Mouse (Mus musculus) embryonic facial prominence, embryonic 10.5 days (tissue): ENCODE results near the gene Dhx38. TPM values are rescaled to one million over a fixed set of nuclear protein-coding genes. Genes with fewer than 3 reads are reported as not detected.

Source experiments
- DNase-seq: peaks from one replicate; pipeline ENCODE4 v3.0.0-alpha.2; 2017; ENCODE audit warnings: low spot score
- H3K27ac ChIP-seq: fragments of 300-500 bp; sonication (generic); replicated peaks from 2 replicates; pipeline ENCODE4 v1.5.1; 2016; ENCODE audit warnings: mild to moderate bottlenecking
- H3K27me3 ChIP-seq: fragments of 300-500 bp; sonication (generic); replicated peaks from 2 replicates; pipeline ENCODE4 v1.6.1; 2016; ENCODE audit warnings: low read depth, mild to moderate bottlenecking; ENCODE audit not compliant: poor library complexity, severe bottlenecking
- H3K36me3 ChIP-seq: fragments of 300-500 bp; sonication (generic); replicated peaks from 2 replicates; pipeline ENCODE4 v1.6.1; 2016; ENCODE audit warnings: mild to moderate bottlenecking, moderate library complexity
- H3K4me1 ChIP-seq: fragments of 300-500 bp; sonication (generic); 2 replicates; pipeline ENCODE4 v1.6.1; 2016
- H3K4me3 ChIP-seq: fragments of 300-500 bp; sonication (generic); 2 replicates; pipeline ENCODE4 v1.5.1; 2016; ENCODE audit warnings: mild to moderate bottlenecking, moderate library complexity
- H3K9me3 ChIP-seq: fragments of 300-500 bp; sonication (generic); 2 replicates; pipeline ENCODE4 v1.6.1; 2016; ENCODE audit warnings: mild to moderate bottlenecking
- WGBS: fragments of 180-500 bp; shearing (Covaris S2); methylation state at CpG from one replicate; pipeline ENCODE4 v1.1.7; 2016; 5-methylcytosine and 5-hydroxymethylcytosine counted together
- polyA plus RNA-seq: library from polyadenylated mRNA; unstranded; fragments of >200 nt; fragmentation: Nextera tagmentation; extraction: Ambion mirVana; gene quantifications from 2 replicates; pipeline ENCODE4 v1.2.1, GENCODE M21; 2016

Gene Dhx38
- polyA plus RNA-seq: 40.2 and 41.7 TPM in 2 replicates

DNA sequence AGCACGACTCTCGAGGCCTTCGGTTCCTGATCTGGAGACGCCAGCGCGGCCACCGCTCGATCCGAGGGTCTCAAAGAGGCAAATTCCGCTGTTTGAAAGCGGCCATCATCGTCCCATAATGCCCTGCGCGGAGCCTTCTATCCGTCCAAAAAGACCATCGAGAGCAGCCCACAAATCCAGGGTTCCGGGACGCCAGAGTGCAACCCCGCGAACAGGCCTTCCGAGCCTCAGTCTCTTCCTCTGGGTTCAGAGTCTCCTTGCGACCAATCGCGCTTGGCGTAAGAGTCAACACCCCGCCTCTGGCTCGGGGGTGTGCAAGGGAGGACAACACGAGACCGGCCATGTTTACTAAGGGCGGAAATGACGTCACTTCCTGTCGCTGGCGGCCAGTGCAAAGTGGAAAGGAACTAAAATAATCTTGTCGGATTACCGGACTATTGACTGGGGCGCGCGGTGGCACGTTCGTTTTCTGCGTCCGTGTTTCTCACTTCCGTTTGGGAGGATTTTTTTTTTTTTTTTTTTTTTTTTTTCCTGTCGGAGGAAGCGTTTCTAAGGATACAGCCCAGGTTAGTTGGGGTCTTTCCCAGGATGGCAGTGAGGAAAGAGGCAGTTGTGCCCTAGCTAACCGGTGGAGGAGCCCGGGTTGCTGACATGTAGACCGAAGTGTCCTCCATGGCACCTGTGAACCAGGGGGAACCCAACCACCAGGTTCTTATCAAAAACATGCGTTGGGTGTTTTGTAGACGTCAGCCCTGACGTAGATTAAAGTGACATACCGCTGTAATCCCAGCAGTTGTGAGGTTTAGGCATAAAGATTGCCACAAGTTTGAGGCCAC, at the start of gene Dhx38, which contains the start of gene Txnl4b:
Gene Dhx38 (minus strand): TSS at position 364 of the 836 bp plus-strand sequence.
Gene Txnl4b (plus strand): TSS at position 395 of the 836 bp plus-strand sequence.
- under 1% methylated on average over 52 of the region's 52 CpGs for WGBS
- H3K4me1 ChIP-seq: peaks cover 20% of the 10 kb centered on the region
- H3K4me3 ChIP-seq: peak within 1 kb of the TSS; percentile 88
- no peaks in the 10 kb centered on the region for H3K27me3 ChIP-seq
- H3K36me3 ChIP-seq: peaks cover 41% of the 10 kb centered on the region
- DNase-seq: peak; percentile 96
- H3K9me3 ChIP-seq: no peaks in the 10 kb centered on the region
- H3K27ac ChIP-seq: peak within 1 kb of the TSS; percentile 92

DNA sequence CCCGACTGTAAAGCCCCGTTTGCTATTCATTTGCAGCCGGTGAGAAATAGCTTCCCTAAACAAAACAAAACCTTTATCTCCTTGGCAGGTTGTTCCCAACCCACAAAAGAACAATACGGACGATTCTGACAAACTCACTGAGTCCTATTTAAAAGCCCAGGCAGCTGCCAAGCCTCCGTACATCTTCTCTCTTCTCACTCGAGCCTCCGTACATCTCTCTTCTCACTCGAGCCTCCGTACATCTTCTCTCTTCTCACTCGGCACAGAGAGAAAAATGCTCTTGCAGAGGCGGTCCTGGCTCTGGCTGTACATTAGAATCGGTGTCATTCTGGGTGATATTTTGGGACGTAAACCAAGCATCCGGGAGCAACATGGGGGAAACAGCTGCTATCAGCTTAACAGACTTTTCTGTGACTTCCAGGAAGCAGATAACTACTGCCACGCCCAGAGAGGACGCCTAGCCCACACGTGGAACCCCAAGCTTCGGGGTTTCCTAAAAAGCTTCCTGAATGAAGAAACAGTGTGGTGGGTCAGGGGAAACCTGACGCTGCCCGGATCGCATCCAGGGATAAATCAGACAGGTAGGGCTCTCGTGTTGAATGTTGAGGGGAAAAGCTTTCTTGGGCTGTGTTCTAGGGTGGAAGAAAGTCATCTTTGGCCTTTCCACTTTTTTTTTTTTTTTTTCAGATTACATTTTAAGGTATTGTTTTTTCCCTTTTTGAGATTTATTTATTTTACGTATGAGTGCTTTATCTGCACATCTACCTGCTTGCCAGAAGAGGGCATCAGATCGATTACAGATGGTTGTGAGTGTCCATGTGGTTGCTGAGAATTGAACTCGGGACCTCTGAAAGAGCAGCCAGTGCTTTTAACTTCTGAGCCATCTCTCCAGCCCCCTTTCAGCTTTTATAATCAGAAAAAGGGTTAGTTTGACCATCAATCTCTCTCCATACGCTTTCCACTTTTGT, 48.9 kb upstream of the Dhx38 start, which contains the start of gene Pkd1l3:
Gene Pkd1l3 (plus strand): TSS at position 275 of the 968 bp plus-strand sequence.
- WGBS: 65% methylated on average over 27 of the region's 27 CpGs

DNA sequence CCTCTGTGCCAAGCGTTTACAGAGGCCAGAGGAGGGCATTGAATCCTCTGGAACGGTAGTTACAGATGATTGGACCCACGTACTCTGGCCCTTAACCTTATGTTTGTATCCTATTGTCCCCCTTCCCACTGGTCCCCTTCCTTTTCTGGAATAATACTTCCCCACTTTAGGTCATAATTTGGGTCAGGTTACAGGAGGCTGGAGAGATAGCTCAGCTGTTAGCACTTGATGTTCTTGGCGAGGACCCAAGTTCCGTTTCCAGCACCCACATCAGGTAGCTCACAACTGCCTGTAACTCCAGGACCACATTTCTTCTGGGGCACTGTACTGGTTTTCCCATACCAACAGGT, 43.5 kb upstream of the Dhx38 start:
- DNase-seq: no peak
- 21% methylated on average over 5 of the region's 5 CpGs for WGBS
- H3K27me3 ChIP-seq: no peaks in the 10 kb centered on the region

More for the DNA sequence above, 48.9 kb upstream of the Dhx38 start, which contains the start of gene Pkd1l3:
- no peak for DNase-seq
- Histone ChIP-seq H3K4me1 (peaks cover under 1% of the 10 kb centered on the region; the same call in 1 of the 2 replicates), H3K27me3 (no peaks in the 10 kb centered on the region), H3K36me3 (no peaks in the 10 kb centered on the region), H3K27ac (no peak within 1 kb of the TSS), H3K9me3 (no peaks in the 10 kb centered on the region), H3K4me3 (peak within 1 kb of the TSS; percentile 11; the same call in 1 of the 2 replicates)

DNA sequence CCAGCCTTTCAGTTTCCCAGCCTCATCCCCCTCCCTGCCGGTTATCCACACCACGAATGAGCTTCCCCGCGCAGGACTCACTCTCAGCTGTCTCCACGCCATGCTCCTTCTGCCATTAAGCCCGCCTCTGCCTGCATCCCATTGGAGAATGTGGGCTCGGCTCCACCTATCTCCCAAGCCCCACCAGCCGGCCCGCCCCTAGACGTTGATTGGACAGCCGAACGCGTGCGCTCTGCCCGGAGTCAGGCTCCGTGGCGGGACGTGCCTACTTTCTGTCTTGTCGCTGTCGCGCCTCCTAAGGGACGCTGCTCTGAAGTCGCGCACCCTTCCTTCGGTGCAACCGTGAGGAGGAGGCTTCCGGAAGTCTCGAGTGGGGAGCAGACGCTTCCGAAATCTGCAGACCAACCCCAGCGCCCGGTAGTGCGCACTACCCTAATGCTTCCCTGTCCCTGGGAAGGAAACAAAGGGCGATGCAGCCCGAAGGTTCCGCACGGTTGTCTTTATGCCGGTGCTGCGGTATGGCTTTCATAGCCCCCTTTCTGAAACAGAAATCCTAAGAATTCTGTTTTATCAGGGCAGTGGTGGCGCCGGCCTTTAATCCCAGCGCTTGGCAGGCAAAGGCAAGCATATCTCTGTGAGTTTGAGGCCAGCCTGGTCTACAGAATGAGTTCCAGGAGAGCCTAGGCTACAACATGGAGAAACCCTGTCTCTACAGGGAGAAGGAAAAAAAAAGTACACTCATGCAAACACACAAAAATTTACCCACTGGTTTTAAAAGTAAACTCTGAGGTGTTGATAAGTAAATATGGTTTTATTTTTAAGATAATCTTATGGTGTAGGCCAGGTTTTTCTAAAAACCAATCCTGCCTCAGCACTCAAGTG, 42.9 kb upstream of the Dhx38 start, which contains the start of gene Dhodh:
Gene Dhodh (minus strand): TSS at position 403 of the 882 bp plus-strand sequence.
- H3K4me1 ChIP-seq: peaks cover 19% of the 10 kb centered on the region
- H3K27ac ChIP-seq: peak within 1 kb of the TSS; percentile 92
- DNase-seq: peak; percentile 96
- peaks cover 24% of the 10 kb centered on the region for H3K36me3 ChIP-seq
- H3K9me3 ChIP-seq: no peaks in the 10 kb centered on the region
- no peaks in the 10 kb centered on the region for H3K27me3 ChIP-seq
- WGBS: under 1% methylated on average over 42 of the region's 42 CpGs
- peak within 1 kb of the TSS; percentile 75 for H3K4me3 ChIP-seq

More for the DNA sequence above, 43.5 kb upstream of the Dhx38 start:
- Histone ChIP-seq H3K9me3 (no peaks in the 10 kb centered on the region), H3K4me3 (peak overlapping the region; percentile 75), H3K27ac (peak overlapping the region; percentile 92), H3K4me1 (peaks cover 19% of the 10 kb centered on the region), H3K36me3 (peaks cover 18% of the 10 kb centered on the region)

DNA sequence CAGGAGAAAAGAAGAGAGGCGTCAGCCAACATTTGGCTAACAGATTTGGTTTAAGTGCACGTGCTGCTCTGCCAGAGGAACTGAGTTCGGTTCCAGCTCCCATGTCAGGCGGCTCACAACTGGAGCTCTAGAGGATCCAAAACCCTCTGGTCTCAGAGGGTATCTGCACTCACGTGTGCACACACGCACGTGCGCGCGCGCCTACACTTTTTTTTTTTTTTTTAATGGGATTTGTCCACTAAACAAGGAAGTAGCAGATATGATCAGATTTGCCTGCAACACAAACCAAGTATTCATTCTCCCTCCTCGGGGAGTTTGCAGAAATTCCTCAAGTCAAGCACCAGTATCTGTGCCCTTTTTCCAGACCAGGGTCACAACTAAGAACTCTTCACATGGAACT, 42.0 kb upstream of the Dhx38 start:
- peak; percentile 47 for DNase-seq

DNA sequence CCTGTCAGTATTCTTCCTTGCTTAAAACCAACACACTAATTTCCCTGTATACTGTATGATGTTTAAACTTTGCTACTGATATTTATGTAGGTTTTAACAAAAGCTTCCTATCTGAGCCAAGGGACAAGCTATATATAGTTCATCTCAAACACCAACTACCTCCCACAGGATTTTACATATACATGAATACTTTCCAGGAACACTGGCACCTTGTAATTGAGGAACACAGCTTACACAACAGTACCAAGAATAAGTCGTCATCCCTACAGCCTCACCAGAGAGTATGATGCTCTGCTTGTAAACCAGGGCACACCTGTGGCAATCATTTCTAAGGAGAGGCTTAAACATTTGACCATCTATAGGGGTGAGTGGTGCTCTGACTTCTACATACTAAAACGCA, 41.1 kb upstream of the Dhx38 start:
- no peak overlapping the region for H3K27ac ChIP-seq
- WGBS: 83% methylated on average over 2 of the region's 2 CpGs
- H3K4me1 ChIP-seq: peaks cover 19% of the 10 kb centered on the region
- peaks cover 41% of the 10 kb centered on the region for H3K36me3 ChIP-seq
- no peak for DNase-seq
- no peaks in the 10 kb centered on the region for H3K9me3 ChIP-seq
- H3K27me3 ChIP-seq: no peaks in the 10 kb centered on the region
- no peak overlapping the region for H3K4me3 ChIP-seq

More for the DNA sequence above, 42.0 kb upstream of the Dhx38 start:
- 11% methylated on average over 12 of the region's 12 CpGs for WGBS
- Histone ChIP-seq H3K36me3 (peaks cover 33% of the 10 kb centered on the region), H3K9me3 (no peaks in the 10 kb centered on the region), H3K27ac (peak overlapping the region; percentile 92), H3K4me3 (peak overlapping the region; percentile 75), H3K27me3 (no peaks in the 10 kb centered on the region), H3K4me1 (peaks cover 19% of the 10 kb centered on the region)

DNA sequence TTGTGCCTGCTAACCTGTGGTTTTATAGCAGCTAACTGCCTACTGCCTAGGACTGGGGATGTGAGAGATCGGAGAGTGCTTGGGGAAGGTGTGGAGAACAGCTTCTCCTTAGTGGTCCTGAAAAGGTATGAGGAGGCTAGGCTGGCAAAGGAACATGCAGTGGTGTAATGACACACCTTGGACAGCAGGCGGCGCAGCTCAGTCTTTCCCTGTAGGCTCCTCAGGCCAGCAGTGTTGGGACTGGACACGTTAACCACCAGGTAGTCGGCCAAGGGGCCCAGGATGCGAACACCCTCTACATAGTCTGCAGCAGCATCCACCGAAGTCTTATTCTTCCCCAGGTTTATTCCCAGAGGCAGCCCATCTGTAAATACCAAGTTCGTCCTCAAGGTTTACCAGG, 30.2 kb upstream of the Dhx38 start:
- peak; percentile 75 for DNase-seq
- H3K36me3 ChIP-seq: peaks cover 81% of the 10 kb centered on the region
- no peaks in the 10 kb centered on the region for H3K4me1 ChIP-seq
- H3K27me3 ChIP-seq: no peaks in the 10 kb centered on the region
- no peaks in the 10 kb centered on the region for H3K9me3 ChIP-seq
- H3K27ac ChIP-seq: no peak overlapping the region
- no peak overlapping the region for H3K4me3 ChIP-seq
- 50% methylated on average over 8 of the region's 8 CpGs for WGBS

DNA sequence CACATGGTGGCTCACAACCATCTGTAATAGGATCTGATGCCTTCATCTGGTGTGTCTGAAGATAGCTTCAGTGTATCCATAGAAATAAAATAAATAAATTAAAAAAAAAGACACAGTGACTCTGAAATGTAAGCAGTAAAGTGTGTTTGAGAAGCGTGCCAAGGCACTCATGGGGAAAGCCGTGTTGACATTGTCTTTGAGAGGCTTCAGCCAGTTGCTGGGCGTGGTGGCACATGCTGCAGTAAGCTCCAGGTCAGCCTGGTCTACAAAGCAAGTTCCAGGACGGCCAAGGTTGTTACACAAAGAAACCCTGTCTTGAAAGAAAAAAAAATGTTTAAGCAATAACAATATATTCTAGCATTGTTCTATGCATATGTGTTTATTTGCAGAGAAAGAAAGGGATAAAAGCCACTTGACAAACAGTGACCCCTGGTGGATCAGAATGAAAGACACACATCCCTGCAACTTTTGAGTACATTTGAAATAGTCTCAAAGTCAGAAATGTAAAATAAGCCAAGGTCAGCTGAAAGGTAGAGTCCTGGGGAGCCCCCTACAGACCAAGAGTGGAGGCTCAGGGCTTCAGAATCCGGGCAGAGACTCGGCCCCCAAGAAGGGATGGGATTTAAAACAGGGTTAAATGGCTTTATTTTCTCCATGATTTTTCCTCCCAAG, 27.6 kb upstream of the Dhx38 start:
- Histone ChIP-seq H3K4me3 (no peak overlapping the region), H3K36me3 (peaks cover 59% of the 10 kb centered on the region), H3K4me1 (no peaks in the 10 kb centered on the region), H3K9me3 (no peaks in the 10 kb centered on the region), H3K27me3 (no peaks in the 10 kb centered on the region), H3K27ac (no peak overlapping the region)
- 88% methylated on average over 6 of the region's 6 CpGs for WGBS
- no peak for DNase-seq

DNA sequence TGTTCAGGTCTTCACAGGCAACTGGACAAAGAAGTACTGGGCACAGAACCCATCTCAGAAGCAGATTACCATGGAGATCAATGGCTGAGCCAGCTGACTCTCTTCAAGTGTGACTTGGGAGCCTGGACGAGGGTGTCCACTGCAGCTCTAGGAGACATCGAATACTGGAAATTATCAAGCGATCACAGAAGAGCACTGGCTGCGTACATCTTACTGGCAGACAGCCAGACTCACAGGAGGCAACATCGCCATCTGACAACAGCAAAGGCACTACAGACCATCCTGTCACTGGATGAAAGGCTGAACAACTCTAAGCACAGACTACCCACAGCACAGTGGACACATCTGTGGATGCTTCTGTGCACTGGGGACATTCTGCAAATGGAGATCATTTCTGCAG, 26.5 kb upstream of the Dhx38 start:
- H3K27me3 ChIP-seq: no peaks in the 10 kb centered on the region
- H3K36me3 ChIP-seq: peaks cover 53% of the 10 kb centered on the region
- no peak for DNase-seq
- no peak overlapping the region for H3K4me3 ChIP-seq
- 97% methylated on average over 5 of the region's 5 CpGs for WGBS
- H3K27ac ChIP-seq: no peak overlapping the region
- no peaks in the 10 kb centered on the region for H3K9me3 ChIP-seq
- H3K4me1 ChIP-seq: no peaks in the 10 kb centered on the region

DNA sequence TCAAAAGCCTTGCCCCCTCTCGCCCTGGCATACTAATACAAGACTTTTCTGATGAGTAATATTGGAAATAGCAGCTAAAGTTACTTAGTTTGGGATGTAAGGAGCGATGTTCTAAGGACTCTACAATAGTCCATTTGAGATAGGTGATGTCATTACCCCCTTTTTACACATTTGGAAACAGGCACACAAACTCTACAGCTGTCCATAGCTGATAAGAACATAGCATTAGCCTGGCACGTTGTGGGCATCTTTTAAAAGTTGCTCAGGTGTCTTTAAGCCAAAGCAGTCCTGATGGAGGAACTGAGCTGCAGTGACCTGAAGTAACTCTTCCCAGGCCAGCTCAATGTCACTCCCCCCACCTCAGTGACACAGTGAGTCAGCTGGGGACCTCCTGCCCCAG, 25.7 kb upstream of the Dhx38 start:
- no peak for DNase-seq

DNA sequence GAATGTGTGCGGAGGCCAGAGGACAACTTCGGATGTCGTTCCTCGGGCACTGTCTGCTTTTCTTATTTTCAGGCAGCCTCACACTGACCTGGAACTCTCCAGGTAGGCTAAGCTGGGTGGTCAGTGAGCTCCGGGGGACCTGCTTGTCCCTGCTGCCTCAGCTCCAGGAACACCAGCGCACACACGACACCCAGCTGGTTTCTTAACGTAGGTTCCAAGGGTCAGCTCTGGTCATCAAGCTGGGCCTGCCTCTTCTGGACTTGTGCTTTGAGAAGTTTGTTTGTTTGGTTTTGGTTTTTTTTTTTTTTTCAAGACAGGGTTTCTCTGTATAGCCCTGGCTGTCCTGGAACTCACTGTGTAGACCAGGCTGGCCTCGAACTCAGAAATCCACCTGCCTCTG, 25.2 kb upstream of the Dhx38 start:
- WGBS: 89% methylated on average over 9 of the region's 9 CpGs

More for the DNA sequence above, 25.7 kb upstream of the Dhx38 start:
- H3K9me3 ChIP-seq: no peaks in the 10 kb centered on the region
- no peaks in the 10 kb centered on the region for H3K27me3 ChIP-seq
- no peak overlapping the region for H3K27ac ChIP-seq
- H3K4me3 ChIP-seq: no peak overlapping the region
- peaks cover 46% of the 10 kb centered on the region for H3K36me3 ChIP-seq
- H3K4me1 ChIP-seq: no peaks in the 10 kb centered on the region
- WGBS: 88% methylated on average over 3 of the region's 3 CpGs

More for the DNA sequence above, 25.2 kb upstream of the Dhx38 start:
- Histone ChIP-seq H3K4me1 (no peaks in the 10 kb centered on the region), H3K4me3 (no peak overlapping the region), H3K9me3 (no peaks in the 10 kb centered on the region), H3K36me3 (peaks cover 45% of the 10 kb centered on the region), H3K27me3 (no peaks in the 10 kb centered on the region), H3K27ac (no peak overlapping the region)
- no peak for DNase-seq
